8 mouse cellular contexts compared by ENCODE assay signal in genomic region chr11:101763723-101764122, GRCm38 (mm10). TPM values are rescaled to one million over a fixed set of nuclear protein-coding genes. Genes with fewer than 3 reads are reported as not detected.
DNase-seq lines count a peak whose midpoint lies in the region; ATAC-seq and TF ChIP-seq lines count a peak whose summit lies in the region.

No protein-coding gene starts in this region.

- no peak overlapping the region for H3K27ac ChIP-seq in hindbrain, embryonic 11.5 days (ENCODE audit: low read depth, low read length)
- no peak overlapping the region for H3K27ac ChIP-seq in hindbrain, embryonic 13.5 days

- 65% methylated on average over 7 of the region's 7 CpGs for WGBS in hindbrain, embryonic 11.5 days
- WGBS in hindbrain, embryonic 13.5 days, result 53% methylated on average over 7 of the region's 7 CpGs

- no peak overlapping the region for H3K4me2 ChIP-seq in hindbrain, embryonic 11.5 days (replicated peaks; ENCODE audit: low read depth, low read length)
- H3K4me2 ChIP-seq in hindbrain, embryonic 13.5 days, result no peak overlapping the region

- H3K9me3 ChIP-seq in hindbrain, embryonic 11.5 days (ENCODE audit: control insufficient read depth, low read length), result no peaks in the 10 kb centered on the region
- H3K9me3 ChIP-seq in hindbrain, embryonic 13.5 days, result no peaks in the 10 kb centered on the region
- H3K9me3 ChIP-seq in E14TG2a.4 (ENCODE audit: low read length), result no peaks in the 10 kb centered on the region

- TF ChIP-seq CTCF in E14TG2a.4 (conservative IDR thresholded peaks at IDR 0.05; ENCODE audit: low read length), result peak; percentile 84

- DNase-seq in hindbrain, embryonic 11.5 days (ENCODE audit: low spot score), result peak; percentile 78
- DNase-seq in 3T3-L1 (ENCODE audit: low read depth, low spot score), result peak; percentile 87
- peak; percentile 78 for DNase-seq in embryo, embryonic 11 days
- peak; percentile 63 for DNase-seq in lung, postnatal 36 days
- DNase-seq in urinary bladder, postnatal 4 days (ENCODE audit: low spot score in 2 of 2), result no peak
- DNase-seq in thymus, postnatal 14 days, result no peak

- ATAC-seq in hindbrain, embryonic 11.5 days (ENCODE audit: low FRiP score), result no peak
- no peak for ATAC-seq in hindbrain, embryonic 13.5 days (ENCODE audit: low FRiP score)

- H3K4me3 ChIP-seq in hindbrain, embryonic 11.5 days (ENCODE audit: low read depth, low read length), result no peak overlapping the region
- no peak overlapping the region for H3K4me3 ChIP-seq in hindbrain, embryonic 13.5 days
- H3K4me3 ChIP-seq in E14TG2a.4 (replicated peaks; ENCODE audit: low read length), result no peak overlapping the region

- H3K9ac ChIP-seq in hindbrain, embryonic 11.5 days (ENCODE audit: low read depth, low read length), result no peak overlapping the region
- no peak overlapping the region for H3K9ac ChIP-seq in hindbrain, embryonic 13.5 days

- H3K4me1 ChIP-seq in hindbrain, embryonic 11.5 days (replicated peaks; ENCODE audit: control insufficient read depth, insufficient read depth, low read length), result no peaks in the 10 kb centered on the region
- H3K4me1 ChIP-seq in hindbrain, embryonic 13.5 days (replicated peaks), result no peaks in the 10 kb centered on the region
- peaks cover 34% of the 10 kb centered on the region for H3K4me1 ChIP-seq in E14TG2a.4 (replicated peaks; ENCODE audit: low read depth, low read length)

- H3K27me3 ChIP-seq in hindbrain, embryonic 11.5 days (ENCODE audit: control insufficient read depth, insufficient read depth, low read length), result no peaks in the 10 kb centered on the region
- no peaks in the 10 kb centered on the region for H3K27me3 ChIP-seq in hindbrain, embryonic 13.5 days
- H3K27me3 ChIP-seq in E14TG2a.4 (ENCODE audit: insufficient read depth, low read length), result no peaks in the 10 kb centered on the region

- peaks cover 9% of the 10 kb centered on the region; the same call in 1 of the 2 replicates for H3K36me3 ChIP-seq in hindbrain, embryonic 11.5 days (ENCODE audit: control insufficient read depth, insufficient read depth, low read length)
- H3K36me3 ChIP-seq in hindbrain, embryonic 13.5 days, result peaks cover 87% of the 10 kb centered on the region
- peaks cover 96% of the 10 kb centered on the region for H3K36me3 ChIP-seq in E14TG2a.4 (ENCODE audit: insufficient read depth, low read length)

RNA-seq across cellular contexts. Expression of gene Etv4, which starts 21.4 kb away (rescaled TPM):
- 4.6 and 5.7 TPM in 2 replicates for polyA plus RNA-seq in hindbrain, embryonic 11.5 days (2014; fragmentation: Nextera tagmentation; extraction: Ambion mirVana)
- polyA plus RNA-seq in hindbrain, embryonic 13.5 days (2015; fragmentation: Nextera tagmentation; extraction: Ambion mirVana), result 4.5 and 6.4 TPM in 2 replicates

RNA-seq across cellular contexts. Expression of gene Dhx8, which starts 31.0 kb away (rescaled TPM):
- 37.0 and 39.9 TPM in 2 replicates for polyA plus RNA-seq in hindbrain, embryonic 11.5 days (2014; fragmentation: Nextera tagmentation; extraction: Ambion mirVana)
- 35.1 and 39.7 TPM in 2 replicates for polyA plus RNA-seq in hindbrain, embryonic 13.5 days (2015; fragmentation: Nextera tagmentation; extraction: Ambion mirVana)

Comparison
In these comparisons a context has a peak if more than half of its experiments do, and no peak if none do; other contexts are left out.
1. DNase-seq: peak in hindbrain, embryonic 11.5 days (single experiment), 3T3-L1 (single experiment), embryo, embryonic 11 days (single experiment) and lung, postnatal 36 days (single experiment); none in urinary bladder, postnatal 4 days (0 of 2) and thymus, postnatal 14 days (single experiment).